ENCODE assay signal across 8 mouse cellular contexts in genomic region chr4:106474241-106474640, GRCm38 (mm10). TPM values are rescaled to one million over a fixed set of nuclear protein-coding genes. Genes with fewer than 3 reads are reported as not detected.
DNase-seq lines count a peak whose midpoint lies in the region; TF ChIP-seq lines count a peak whose summit lies in the region.

No protein-coding gene starts in this region.

- H3K27ac ChIP-seq in layer of hippocampus, adult 2 months = no peak overlapping the region

- peak; percentile 86 for TF ChIP-seq CTCF in layer of hippocampus, adult 2 months (conservative IDR thresholded peaks at IDR 0.05)

- intact Hi-C loops in heart, postnatal 25 days (cut with DNase I) = loop anchor here (1.0 to 10.0 kb wide), 2 partner anchors 55 to 231 kb away; no protein-coding TSS in a partner anchor
- intact Hi-C loops in heart, postnatal 36 days (cut with DNase I) = loop anchor here (1.0 to 10.0 kb wide), 2 partner anchors 55 to 231 kb away; no protein-coding TSS in a partner anchor

- DNase-seq in heart, adult 18-20 months = peak; percentile 18 to 67
- no peak for DNase-seq in heart, postnatal 25 days (ENCODE audit: low spot score)
- peak; percentile 59 for DNase-seq in adipocyte (ENCODE audit: low spot score)
- peak; percentile 89 for DNase-seq in embryo, embryonic 10.5 days (ENCODE audit: low spot score)
- peak; percentile 18 to 50 for DNase-seq in heart, postnatal 36 days
- peak; percentile 42 to 70 for DNase-seq in layer of hippocampus, adult 2 months (ENCODE audit: low spot score in 2 of 2)
- peak; percentile 24 for DNase-seq in lung, postnatal 25 days (ENCODE audit: low spot score)
- DNase-seq in right cerebral cortex, adult 18-20 months = peak; percentile 62

- H3K4me3 ChIP-seq in layer of hippocampus, adult 2 months = no peak overlapping the region

RNA-seq across cellular contexts. Expression of gene Pcsk9, which starts 10.1 kb away (rescaled TPM):
- not detected for total RNA-seq in heart, adult 18-20 months (2021)
- total RNA-seq in heart, postnatal 25 days (2021) = not detected
- total RNA-seq in heart, postnatal 36 days (2021) = not detected
- total RNA-seq in layer of hippocampus, adult 2 months (2021) = under 1 TPM; 0.10 TPM

RNA-seq across cellular contexts. Expression of gene Bsnd, which starts 17.8 kb away (rescaled TPM):
- total RNA-seq in heart, adult 18-20 months (2021) = not detected
- not detected for total RNA-seq in heart, postnatal 25 days (2021)
- not detected for total RNA-seq in heart, postnatal 36 days (2021)
- not detected for total RNA-seq in layer of hippocampus, adult 2 months (2021)
